11 mouse cellular contexts compared by ENCODE assay signal in the genomic region with DNA sequence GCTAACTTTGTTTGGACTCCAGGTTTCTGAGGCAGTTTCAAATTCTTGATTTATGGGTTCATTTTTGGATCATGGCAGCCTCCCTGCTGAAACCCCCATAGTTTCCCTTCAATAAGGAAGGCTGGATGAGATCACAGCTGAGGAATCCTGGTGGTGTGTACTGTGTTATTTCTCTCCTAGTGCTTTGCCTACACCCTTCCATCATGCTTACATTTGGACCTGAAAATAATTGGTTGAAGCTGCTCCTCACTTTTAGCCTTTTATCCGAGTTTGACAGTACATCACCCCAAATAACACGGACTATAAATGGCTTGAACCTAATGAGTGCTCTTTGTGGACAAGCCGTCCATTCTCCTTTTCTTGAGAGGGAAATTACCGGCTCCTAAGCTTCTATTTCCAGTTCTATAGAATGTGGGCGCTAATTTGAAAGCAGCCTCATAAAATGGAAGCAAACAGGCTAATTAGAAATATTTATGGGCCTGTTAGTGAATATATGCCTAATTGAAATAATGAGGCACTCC.
"Had no signal": no experiment of that assay in that cellular context is flagged by ENCODE, and none has a peak within 500 bp of the region (broad histone marks: within the 10 kb centered on the region; RNA-seq: fewer than 3 reads in every experiment).

No protein-coding gene starts in this region.

- H3K4me3 ChIP-seq: kidney, embryonic 15.5 days; limb, embryonic 12.5 days; liver, embryonic 13.5 days; midbrain, embryonic 13.5 days; neural tube, embryonic 15.5 days had no signal

- ATAC-seq: midbrain, embryonic 13.5 days had no signal

- DNase-seq: kidney, postnatal 14 days; liver; liver, embryonic 13.5 days; lung, adult 18-20 months; lung, postnatal 36 days; thymus, postnatal 14 days had no signal

- H3K36me3 ChIP-seq: kidney, embryonic 15.5 days; limb, embryonic 12.5 days; liver, embryonic 13.5 days; midbrain, embryonic 13.5 days; neural tube, embryonic 15.5 days had no signal

- H3K9me3 ChIP-seq: limb, embryonic 12.5 days; liver, embryonic 13.5 days; midbrain, embryonic 13.5 days; neural tube, embryonic 15.5 days had no signal

- H3K27ac ChIP-seq: kidney, embryonic 15.5 days; limb, embryonic 12.5 days; liver, embryonic 13.5 days; midbrain, embryonic 13.5 days; neural tube, embryonic 15.5 days; stomach, postnatal 0 days had no signal

- H3K27me3 ChIP-seq: kidney, embryonic 15.5 days; limb, embryonic 12.5 days; liver, embryonic 13.5 days; midbrain, embryonic 13.5 days; neural tube, embryonic 15.5 days had no signal

- H3K4me1 ChIP-seq: kidney, embryonic 15.5 days; limb, embryonic 12.5 days; liver, embryonic 13.5 days; midbrain, embryonic 13.5 days; neural tube, embryonic 15.5 days had no signal

- H3K9ac ChIP-seq: kidney, embryonic 15.5 days; limb, embryonic 12.5 days; liver, embryonic 13.5 days; midbrain, embryonic 13.5 days; neural tube, embryonic 15.5 days had no signal

- H3K4me2 ChIP-seq: kidney, embryonic 15.5 days; limb, embryonic 12.5 days; liver, embryonic 13.5 days; midbrain, embryonic 13.5 days; neural tube, embryonic 15.5 days had no signal
